Comparison of ENCODE assay signal across 31 mouse cellular contexts in the genomic region with DNA sequence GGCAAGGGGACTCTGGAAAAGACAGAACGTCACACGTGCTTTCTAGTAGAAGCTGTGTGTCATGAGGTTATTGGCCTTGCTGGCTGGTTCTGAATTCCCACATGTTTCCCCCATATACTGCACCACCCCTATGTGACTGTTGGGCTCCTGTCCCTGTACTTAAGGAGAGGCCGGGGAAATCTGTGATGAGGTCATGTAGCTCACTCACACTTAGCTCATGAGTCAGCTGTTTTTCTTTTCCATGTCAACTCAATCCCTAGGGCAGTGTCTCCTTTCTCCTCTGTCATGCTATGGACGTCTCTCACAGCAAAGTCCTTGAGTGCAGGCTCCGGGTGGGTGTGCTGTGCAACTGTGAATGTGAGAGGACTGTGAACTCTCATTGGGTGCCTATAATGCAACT. TPM values are rescaled to one million over a fixed set of nuclear protein-coding genes. Genes with fewer than 3 reads are reported as not detected.
A peak's percentile ranks its signal among the peaks of the same experiment; 100 is the strongest.
DNase-seq lines count a peak whose midpoint lies in the region; ATAC-seq and TF ChIP-seq lines count a peak whose summit lies in the region.
"Had no signal": no experiment of that assay in that cellular context is flagged by ENCODE, and none has a peak within 500 bp of the region (broad histone marks: within the 10 kb centered on the region; RNA-seq: fewer than 3 reads in every experiment).

No protein-coding gene starts in this region.

- H3K27me3 ChIP-seq in heart, embryonic 16.5 days (ENCODE audit: control insufficient read depth, insufficient read depth, low read length): no peaks in the 10 kb centered on the region
- no peaks in the 10 kb centered on the region for H3K27me3 ChIP-seq in limb, embryonic 14.5 days (ENCODE audit: control insufficient read depth, insufficient read depth, low read length)
- H3K27me3 ChIP-seq in stomach, postnatal 0 days (ENCODE audit: control insufficient read depth, insufficient read depth, low read length): no peaks in the 10 kb centered on the region
- no peaks in the 10 kb centered on the region for H3K27me3 ChIP-seq in midbrain, embryonic 14.5 days (ENCODE audit: control insufficient read depth, insufficient read depth, low read length)
- H3K27me3 ChIP-seq: forebrain, embryonic 12.5 days; forebrain, embryonic 15.5 days; heart, embryonic 13.5 days had no signal

- no peak for DNase-seq in heart, postnatal 4 days
- DNase-seq in 3T3-L1 (ENCODE audit: low read depth, low spot score): peak; percentile 44
- no peak for DNase-seq in limb, embryonic 14.5 days (ENCODE audit: low spot score)
- no peak for DNase-seq in stomach, postnatal 0 days (ENCODE audit: low spot score)
- DNase-seq in midbrain, embryonic 14.5 days: no peak
- DNase-seq: adrenal gland, postnatal 14 days; cerebellum, adult 11-12 months; cerebellum, adult 8-10 months; cerebellum, postnatal 10 days; cerebellum, postnatal 36 days; embryo, embryonic 11 days; gastrocnemius, postnatal 25 days; heart, adult 18-20 months; heart, postnatal 10 days; heart, postnatal 36 days had no signal

- no peak for TF ChIP-seq EP300 in stomach, postnatal 0 days (optimal IDR thresholded peaks at IDR 0.05)

- 47% methylated on average over 5 of the region's 5 CpGs for WGBS in heart, embryonic 16.5 days
- 65% methylated on average over 5 of the region's 5 CpGs for WGBS in limb, embryonic 14.5 days
- WGBS in stomach, postnatal 0 days: 67% methylated on average over 5 of the region's 5 CpGs
- WGBS in midbrain, embryonic 14.5 days: 86% methylated on average over 5 of the region's 5 CpGs

- no peak overlapping the region for H3K4me2 ChIP-seq in heart, embryonic 16.5 days (ENCODE audit: low read depth, low read length)
- H3K4me2 ChIP-seq in limb, embryonic 14.5 days (replicated peaks; ENCODE audit: low read depth, low read length, severe bottlenecking): no peak overlapping the region
- no peak overlapping the region for H3K4me2 ChIP-seq in stomach, postnatal 0 days (replicated peaks; ENCODE audit: low read depth)
- no peak overlapping the region for H3K4me2 ChIP-seq in midbrain, embryonic 14.5 days (ENCODE audit: low read length)
- H3K4me2 ChIP-seq: embryonic facial prominence, embryonic 13.5 days; forebrain, embryonic 12.5 days; forebrain, embryonic 15.5 days; heart, embryonic 13.5 days; hindbrain, embryonic 14.5 days had no signal

- no peaks in the 10 kb centered on the region for H3K36me3 ChIP-seq in heart, embryonic 16.5 days (ENCODE audit: control insufficient read depth, insufficient read depth)
- H3K36me3 ChIP-seq in limb, embryonic 14.5 days (ENCODE audit: control insufficient read depth, insufficient read depth, low read length): no peaks in the 10 kb centered on the region
- no peaks in the 10 kb centered on the region for H3K36me3 ChIP-seq in stomach, postnatal 0 days (ENCODE audit: control insufficient read depth, insufficient read depth, low read length)
- no peaks in the 10 kb centered on the region for H3K36me3 ChIP-seq in midbrain, embryonic 14.5 days (ENCODE audit: control insufficient read depth, insufficient read depth, low read length)
- H3K36me3 ChIP-seq: embryonic facial prominence, embryonic 10.5 days; embryonic facial prominence, embryonic 13.5 days; forebrain, embryonic 12.5 days; forebrain, embryonic 15.5 days; heart, embryonic 10.5 days; heart, embryonic 13.5 days had no signal

- no peak for TF ChIP-seq CTCF in stomach, postnatal 0 days (IDR thresholded peaks at IDR 0.05; ENCODE audit: low read depth)

- H3K9ac ChIP-seq in heart, embryonic 16.5 days (ENCODE audit: low read length): no peak overlapping the region
- H3K9ac ChIP-seq in limb, embryonic 14.5 days (ENCODE audit: low read depth, low read length, severe bottlenecking): no peak overlapping the region
- no peak overlapping the region for H3K9ac ChIP-seq in stomach, postnatal 0 days (ENCODE audit: low read length)
- no peak overlapping the region for H3K9ac ChIP-seq in midbrain, embryonic 14.5 days (replicated peaks; ENCODE audit: low read length)
- H3K9ac ChIP-seq: embryonic facial prominence, embryonic 13.5 days; forebrain, embryonic 12.5 days; forebrain, embryonic 15.5 days; heart, embryonic 13.5 days; hindbrain, embryonic 14.5 days had no signal

- no peak overlapping the region for H3K27ac ChIP-seq in heart, embryonic 16.5 days (ENCODE audit: low read length)
- no peak overlapping the region for H3K27ac ChIP-seq in limb, embryonic 14.5 days (replicated peaks; ENCODE audit: low read depth, low read length)
- no peak overlapping the region for H3K27ac ChIP-seq in stomach, postnatal 0 days (replicated peaks)
- no peak overlapping the region for H3K27ac ChIP-seq in midbrain, embryonic 14.5 days (replicated peaks; ENCODE audit: low read depth, low read length)
- H3K27ac ChIP-seq: embryonic facial prominence, embryonic 10.5 days; embryonic facial prominence, embryonic 13.5 days; forebrain, embryonic 12.5 days; forebrain, embryonic 15.5 days; heart, embryonic 10.5 days; heart, embryonic 13.5 days; hindbrain, embryonic 14.5 days; hindbrain, postnatal 0 days had no signal

- TF ChIP-seq POLR2A in limb, embryonic 14.5 days (IDR thresholded peaks at IDR 0.05; ENCODE audit: borderline replicate concordance, extremely low read depth, insufficient read depth, insufficient read length): no peak

- H3K9me3 ChIP-seq in heart, embryonic 16.5 days (replicated peaks; ENCODE audit: control insufficient read depth, low read length): no peaks in the 10 kb centered on the region
- H3K9me3 ChIP-seq in limb, embryonic 14.5 days (ENCODE audit: control insufficient read depth, low read length): no peaks in the 10 kb centered on the region
- H3K9me3 ChIP-seq in stomach, postnatal 0 days (ENCODE audit: control insufficient read depth, low read length): no peaks in the 10 kb centered on the region
- no peaks in the 10 kb centered on the region for H3K9me3 ChIP-seq in midbrain, embryonic 14.5 days (ENCODE audit: control insufficient read depth, low read length)
- H3K9me3 ChIP-seq: embryonic facial prominence, embryonic 10.5 days; embryonic facial prominence, embryonic 13.5 days; forebrain, embryonic 12.5 days; forebrain, embryonic 15.5 days; heart, embryonic 10.5 days; heart, embryonic 13.5 days had no signal

- no peaks in the 10 kb centered on the region for H3K4me1 ChIP-seq in heart, embryonic 16.5 days (ENCODE audit: control insufficient read depth, insufficient read depth, low read length)
- H3K4me1 ChIP-seq in limb, embryonic 14.5 days (ENCODE audit: control insufficient read depth, insufficient read depth, low read length): no peaks in the 10 kb centered on the region
- no peaks in the 10 kb centered on the region for H3K4me1 ChIP-seq in stomach, postnatal 0 days (replicated peaks; ENCODE audit: control insufficient read depth, insufficient read depth)
- H3K4me1 ChIP-seq in midbrain, embryonic 14.5 days (ENCODE audit: control insufficient read depth, insufficient read depth, low read length): no peaks in the 10 kb centered on the region
- H3K4me1 ChIP-seq: embryonic facial prominence, embryonic 13.5 days; forebrain, embryonic 12.5 days; forebrain, embryonic 15.5 days; heart, embryonic 10.5 days; heart, embryonic 13.5 days had no signal

- peak; percentile 18; the same call in 1 of the 2 replicates for ATAC-seq in heart, embryonic 16.5 days (replicated peaks; ENCODE audit: extremely low read depth, insufficient read depth, low FRiP score)
- 0 out of 2 replicates have a peak, but pooled peaks have one; percentile 53 for ATAC-seq in limb, embryonic 14.5 days (ENCODE audit: low FRiP score, low read depth)
- peak; percentile 29; the same call in 1 of the 2 replicates for ATAC-seq in stomach, postnatal 0 days (ENCODE audit: low FRiP score, low TSS enrichment)
- no peak for ATAC-seq in cerebellum, adult (ENCODE audit: insufficient number of reproducible peaks, low FRiP score, low TSS enrichment)
- ATAC-seq in midbrain, embryonic 14.5 days (ENCODE audit: low FRiP score, low TSS enrichment): no peak
- ATAC-seq: activated CD4-positive, CD25-positive, alpha-beta regulatory T cell, adult 4 months; CD4-positive, CD25-positive, alpha-beta regulatory T cell, adult 4 months; forebrain, embryonic 15.5 days; hindbrain, postnatal 0 days; inflammation-experienced regulatory T-cells, adult 6 months had no signal

- H3K4me3 ChIP-seq in heart, embryonic 16.5 days (ENCODE audit: low read length): no peak overlapping the region
- no peak overlapping the region for H3K4me3 ChIP-seq in limb, embryonic 14.5 days (replicated peaks; ENCODE audit: low read length)
- H3K4me3 ChIP-seq in stomach, postnatal 0 days (ENCODE audit: low read depth, low read length): no peak overlapping the region
- no peak overlapping the region for H3K4me3 ChIP-seq in midbrain, embryonic 14.5 days (replicated peaks; ENCODE audit: low read depth, low read length)
- H3K4me3 ChIP-seq: embryonic facial prominence, embryonic 10.5 days; embryonic facial prominence, embryonic 13.5 days; erythroblast, embryonic 14.5 days; forebrain, embryonic 12.5 days; forebrain, embryonic 15.5 days; heart, embryonic 10.5 days; heart, embryonic 13.5 days had no signal

RNA-seq across cellular contexts. Expression of a gene that starts 22.6 kb away (rescaled TPM):
- polyA plus RNA-seq in heart, embryonic 16.5 days (2015; fragmentation: Nextera tagmentation; extraction: Ambion mirVana): 0.09 and 0.11 TPM in 2 replicates
- under 1 TPM; 0.48 to 0.52 TPM for total RNA-seq in heart, postnatal 4 days (2021)
- 4.7 and 5.2 TPM in 2 replicates for polyA plus RNA-seq in limb, embryonic 14.5 days (2012; rRNA removed)
- 1.8 and 3.1 TPM in 2 replicates for polyA plus RNA-seq in limb, embryonic 14.5 days (2014; fragmentation: Nextera tagmentation; extraction: Ambion mirVana)
- 0.69 and 0.75 TPM in 2 replicates for polyA plus RNA-seq in stomach, postnatal 0 days (2015; fragmentation: Nextera tagmentation; extraction: Ambion mirVana)
- polyA plus RNA-seq in midbrain, embryonic 14.5 days (2014; fragmentation: Nextera tagmentation; extraction: Ambion mirVana): 1.4 TPM in 2 replicates
- total RNA-seq: heart, adult 18-20 months; heart, postnatal 36 days; MEL had no signal
- polyA plus RNA-seq: C2C12; CD4-positive, CD25-positive, alpha-beta regulatory T cell, adult 4 months; erythroblast, embryonic 14.5 days; inflammation-experienced regulatory T-cells, adult 6 months had no signal

Comparison
In these comparisons a context has a peak if more than half of its experiments do, and no peak if none do; other contexts are left out.
1. ATAC-seq: peak in heart, embryonic 16.5 days (single experiment), limb, embryonic 14.5 days (single experiment) and stomach, postnatal 0 days (single experiment); none in cerebellum, adult (single experiment) and midbrain, embryonic 14.5 days (single experiment).